Mouse (Mus musculus): Measurements from ENCODE around the gene Eefsec. TPM values are rescaled to one million over a fixed set of nuclear protein-coding genes. Genes with fewer than 3 reads are reported as not detected.

Gene Eefsec
- 43.2 TPM for total RNA-seq (2023)

GRCm38 (mm10) chr6:88446063-88447002 is at the start of gene Eefsec:
Eefsec (minus strand) TSS chr6:88446539.

DNA sequence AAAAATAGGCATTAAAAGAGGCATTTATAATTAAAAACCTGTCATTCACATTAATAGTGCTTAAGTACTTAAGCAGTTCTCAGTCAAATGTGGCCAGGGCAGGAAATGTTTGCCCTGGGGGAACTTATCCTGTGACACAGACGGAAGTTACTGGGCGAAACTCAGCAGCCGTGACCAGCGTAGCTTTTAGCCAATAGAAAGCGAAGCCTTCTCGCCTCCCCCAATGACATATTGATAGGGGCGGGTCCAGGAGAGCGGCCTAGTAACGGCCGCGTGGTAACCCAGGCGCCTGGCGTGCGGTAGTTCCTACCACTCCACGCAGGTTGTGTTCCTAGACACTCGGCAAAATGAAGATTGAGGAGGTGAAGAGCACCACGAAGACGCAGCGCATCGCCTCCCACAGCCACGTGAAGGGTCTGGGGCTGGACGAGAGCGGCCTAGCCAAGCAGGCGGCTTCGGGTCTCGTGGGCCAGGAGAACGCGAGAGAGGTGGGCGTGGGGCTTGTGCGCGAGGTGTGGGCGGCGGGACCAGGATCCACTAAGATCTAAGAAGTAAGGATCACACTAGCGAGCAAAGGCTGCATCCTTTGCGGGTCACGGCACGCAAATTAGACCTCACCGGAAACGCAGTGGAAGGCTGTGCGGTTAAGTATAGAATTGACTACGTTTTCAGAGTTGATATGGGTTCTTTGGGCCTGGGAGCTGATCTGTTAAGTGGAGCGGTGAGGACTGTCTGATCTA is 19.0 kb upstream of the Eefsec start, which contains the start of gene Ruvbl1:
TSS of gene Ruvbl1 (plus strand) at position 229 of the 740 bp plus-strand sequence.

GRCm38 (mm10) chr6:88221968-88222367 is 224.4 kb downstream of the Eefsec start, which contains the start of gene Dnajb8:
Dnajb8 (plus strand) TSS chr6:88222268.

Other genes starting within 250 kb of the Eefsec start
- gene Dnajb8, start 224.3 kb downstream of the Eefsec start, total RNA-seq (2023) = not detected
- gene Ruvbl1, start 18.9 kb upstream of the Eefsec start, total RNA-seq (2023) = 27.1 TPM
- gene Sec61a1, start 72.4 kb upstream of the Eefsec start, total RNA-seq (2023) = 182 TPM
- not detected for gene Kbtbd12, start 191.4 kb upstream of the Eefsec start, total RNA-seq (2023)

Measured in CD8-positive naive resting alpha-beta T cell, adult 57 days (primary cell).